Mouse (Mus musculus) forebrain, embryonic 12.5 days (tissue): ENCODE results near the gene Vipr1. TPM values are rescaled to one million over a fixed set of nuclear protein-coding genes. Genes with fewer than 3 reads are reported as not detected.
"Not testable (repeated sequence)": the region's sequence is repeated elsewhere in the genome, so short reads cannot be mapped to it uniquely, and the experiment has no call there.

Experiments
- ATAC-seq: fragments of 200-750 bp; cut with Nextera tagmentation; 2 replicates; pipeline ENCODE4 v1.8.0; 2017; ENCODE audit warnings: moderate TSS enrichment; ENCODE audit not compliant: low FRiP score
- H3K27ac ChIP-seq: fragments of 300-500 bp; sonication (generic); 2 replicates; pipeline ENCODE4 v1.5.1; 2016; ENCODE audit warnings: mild to moderate bottlenecking
- H3K27me3 ChIP-seq: fragments of 300-500 bp; sonication (generic); 2 replicates; pipeline ENCODE4 v1.6.1; 2016; ENCODE audit warnings: mild to moderate bottlenecking
- H3K36me3 ChIP-seq: fragments of 300-500 bp; sonication (generic); replicated peaks from 2 replicates; pipeline ENCODE4 v1.6.1; 2016; ENCODE audit warnings: mild to moderate bottlenecking
- H3K4me1 ChIP-seq: fragments of 300-500 bp; sonication (generic); 2 replicates; pipeline ENCODE4 v1.6.1; 2016
- H3K4me2 ChIP-seq: fragments of 300-500 bp; sonication (generic); 2 replicates; pipeline ENCODE4 v1.6.1; 2016; ENCODE audit warnings: mild to moderate bottlenecking, moderate library complexity
- H3K4me3 ChIP-seq: fragments of 300-500 bp; sonication (generic); replicated peaks from 2 replicates; pipeline ENCODE4 v1.5.1; 2016; ENCODE audit warnings: mild to moderate bottlenecking
- H3K9ac ChIP-seq: fragments of 300-500 bp; sonication (generic); 2 replicates; pipeline ENCODE4 v1.6.1; 2016; ENCODE audit warnings: mild to moderate bottlenecking
- H3K9me3 ChIP-seq: fragments of 300-500 bp; sonication (generic); 2 replicates; pipeline ENCODE4 v1.6.1; 2016
- WGBS: fragments of 180-500 bp; shearing (Covaris S2); methylation state at CpG from one replicate; pipeline ENCODE4 v1.1.7; 2016; 5-methylcytosine and 5-hydroxymethylcytosine counted together
- polyA plus RNA-seq: library from polyadenylated mRNA; unstranded; fragments of >200 nt; fragmentation: Nextera tagmentation; extraction: Ambion mirVana; gene quantifications from 2 replicates; pipeline ENCODE4 v1.2.1, GENCODE M21; 2016

Vipr1 gene
- polyA plus RNA-seq = 0.50 and 1.7 TPM in 2 replicates

DNA sequence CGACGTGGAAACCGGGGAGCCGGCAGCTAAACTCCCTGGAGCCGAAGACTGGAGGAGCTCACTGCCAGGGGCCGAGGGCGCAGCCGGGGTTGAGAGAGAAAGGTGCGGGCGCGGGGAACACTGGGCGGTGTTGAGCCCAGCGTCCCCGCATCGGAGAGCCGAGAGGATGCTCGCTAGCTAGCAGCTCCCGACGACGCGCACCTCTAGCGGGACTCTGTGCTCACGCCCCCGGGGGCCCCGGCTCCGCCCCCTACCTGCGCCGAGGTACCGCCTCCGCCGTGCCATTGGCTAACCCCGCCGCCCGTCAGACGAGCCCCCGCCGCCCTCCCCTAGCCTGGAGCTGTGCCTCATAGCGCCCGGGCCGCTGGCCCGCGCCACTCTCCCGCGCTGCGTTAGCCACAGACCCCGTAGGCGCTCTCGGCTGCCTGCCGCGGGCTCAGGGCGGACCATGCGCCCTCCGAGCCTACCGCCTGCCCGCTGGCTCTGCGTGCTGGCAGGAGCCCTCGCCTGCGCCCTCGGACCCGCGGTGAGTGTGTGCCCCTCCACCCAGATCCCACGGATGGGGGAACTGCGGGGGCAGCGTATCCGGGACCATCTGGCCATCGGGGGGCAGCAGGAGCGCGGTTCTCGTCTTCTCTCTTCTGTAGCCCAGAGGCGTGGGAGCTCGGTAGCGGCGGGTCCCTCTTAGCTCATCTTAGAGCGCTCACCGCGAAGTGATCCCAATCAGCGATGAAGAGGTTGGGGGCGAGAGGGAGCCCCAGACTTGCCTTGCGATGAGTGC, at the start of gene Vipr1:
Gene Vipr1 (plus strand): TSS at position 316 of the 781 bp plus-strand sequence.
- peak within 1 kb of the TSS; percentile 86 for H3K4me2 ChIP-seq
- ATAC-seq = peak; percentile 90
- WGBS = 1% methylated on average over 78 of the region's 79 CpGs
- H3K27me3 ChIP-seq = peaks cover 69% of the 10 kb centered on the region
- peaks cover 20% of the 10 kb centered on the region for H3K4me1 ChIP-seq
- H3K9ac ChIP-seq = peak within 1 kb of the TSS; percentile 59
- no peaks in the 10 kb centered on the region for H3K36me3 ChIP-seq
- no peaks in the 10 kb centered on the region for H3K9me3 ChIP-seq
- H3K27ac ChIP-seq = no peak within 1 kb of the TSS
- H3K4me3 ChIP-seq = peak within 1 kb of the TSS; percentile 50

DNA sequence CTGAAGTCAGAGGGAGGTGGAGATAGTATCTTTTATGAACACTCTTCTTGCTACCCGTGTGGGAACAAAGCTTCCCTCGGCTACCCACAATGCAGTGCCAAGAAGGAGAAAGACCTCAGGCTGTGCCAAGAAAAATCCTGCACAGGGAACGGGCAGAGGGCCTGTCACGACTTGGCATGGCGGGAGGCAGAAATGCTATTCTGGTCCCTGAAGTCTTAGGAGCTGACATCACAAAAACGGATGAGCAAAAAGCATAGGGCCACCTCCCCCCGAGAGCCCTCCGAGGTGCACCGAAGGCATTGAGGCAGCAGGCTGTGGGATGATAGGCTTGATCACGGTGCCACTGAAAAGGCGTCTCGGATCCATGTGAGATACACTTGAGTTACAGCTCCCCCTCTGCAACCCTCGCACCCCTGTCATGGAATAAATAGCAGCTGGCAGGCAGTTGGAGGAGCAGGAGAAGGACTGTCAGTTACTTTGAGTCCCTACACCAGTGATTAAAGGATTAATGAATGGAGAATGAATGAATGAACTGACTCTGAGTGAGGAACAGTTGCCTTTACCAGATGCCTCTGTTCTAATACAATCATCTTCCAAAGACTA, 49.5 kb upstream of the Vipr1 start:
- Histone ChIP-seq H3K27ac (no peak overlapping the region), H3K9me3 (no peaks in the 10 kb centered on the region), H3K4me1 (peaks cover 3% of the 10 kb centered on the region; the same call in 1 of the 2 replicates), H3K36me3 (no peaks in the 10 kb centered on the region), H3K4me3 (no peak overlapping the region), H3K9ac (no peak overlapping the region), H3K27me3 (no peaks in the 10 kb centered on the region), H3K4me2 (no peak overlapping the region)
- ATAC-seq = no peak
- 71% methylated on average over 13 of the region's 13 CpGs for WGBS

DNA sequence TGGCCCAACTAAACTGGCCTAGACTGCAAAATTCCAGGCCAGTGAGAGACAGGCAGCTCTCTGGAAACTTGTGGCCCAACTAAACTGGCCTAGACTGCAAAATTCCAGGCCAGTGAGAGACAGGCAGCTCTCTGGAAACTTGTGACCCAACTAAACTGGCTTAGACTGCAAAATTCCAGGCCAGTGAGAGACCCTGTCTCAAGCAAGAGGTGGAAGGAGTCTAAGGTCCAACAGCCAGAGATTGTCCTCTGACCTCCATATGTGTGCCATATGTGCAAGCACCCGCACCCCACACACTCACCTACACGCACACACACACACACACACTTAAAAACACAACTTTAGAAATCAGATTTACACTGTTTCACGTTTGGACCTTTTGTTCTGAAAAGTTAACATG, 48.7 kb upstream of the Vipr1 start:
- H3K4me2 ChIP-seq, ATAC-seq, H3K9ac ChIP-seq, H3K9me3 ChIP-seq, H3K4me1 ChIP-seq, H3K4me3 ChIP-seq, H3K27ac ChIP-seq, H3K36me3 ChIP-seq, H3K27me3 ChIP-seq: not testable (repeated sequence)
- 85% methylated on average over 3 of the region's 3 CpGs for WGBS

DNA sequence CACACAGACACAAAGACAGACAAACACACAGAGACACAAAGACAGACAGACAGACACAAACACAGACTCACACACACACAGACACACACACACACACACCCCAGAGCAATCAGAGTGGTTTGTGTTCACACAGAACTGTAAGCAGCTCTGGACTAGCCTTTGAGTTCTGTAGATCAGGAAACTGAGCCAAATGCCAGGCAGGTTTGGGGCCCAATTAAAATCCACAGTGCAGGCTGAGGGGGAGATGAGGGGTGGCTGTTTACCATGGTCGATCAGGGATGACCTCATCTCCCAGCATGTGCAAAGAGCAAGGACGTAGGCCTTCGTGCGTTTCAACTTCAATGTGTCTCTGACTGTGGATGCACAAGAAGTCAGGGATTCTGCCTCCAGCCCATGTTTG, 47.7 kb upstream of the Vipr1 start:
- Histone ChIP-seq H3K4me2 (no peak overlapping the region), H3K4me1 (peaks cover 3% of the 10 kb centered on the region; the same call in 1 of the 2 replicates), H3K9ac (no peak overlapping the region), H3K4me3 (no peak overlapping the region), H3K36me3 (no peaks in the 10 kb centered on the region), H3K9me3 (no peaks in the 10 kb centered on the region), H3K27ac (no peak overlapping the region), H3K27me3 (no peaks in the 10 kb centered on the region)
- WGBS = 58% methylated on average over 4 of the region's 4 CpGs
- ATAC-seq = no peak

DNA sequence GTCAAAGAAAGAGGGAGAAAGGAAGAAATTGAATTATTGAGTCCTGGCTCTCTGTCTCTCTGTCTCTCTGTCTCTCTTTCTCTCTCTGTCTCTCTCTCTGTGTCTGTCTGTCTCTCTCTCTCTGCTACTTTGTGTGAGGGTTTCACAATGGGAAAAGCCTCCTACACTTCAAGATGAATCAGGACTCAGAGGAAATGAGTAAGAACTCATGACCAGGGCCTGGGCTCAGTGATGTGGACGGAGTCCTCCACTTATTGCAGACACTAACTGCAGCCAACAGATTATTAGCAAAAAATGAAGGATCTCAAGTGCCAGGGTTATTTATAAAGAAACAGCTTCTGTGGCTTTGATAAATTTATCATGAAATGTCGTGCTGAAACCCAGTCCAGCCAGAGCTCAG, 44.4 kb upstream of the Vipr1 start:
- H3K27me3 ChIP-seq = 0 out of 2 replicates have a peak, but pooled peaks cover 3% of the 10 kb centered on the region
- peaks cover 10% of the 10 kb centered on the region for H3K4me1 ChIP-seq
- H3K9ac ChIP-seq = no peak overlapping the region
- H3K4me2 ChIP-seq = no peak overlapping the region
- no peak overlapping the region for H3K4me3 ChIP-seq
- WGBS = 83% methylated on average over 2 of the region's 2 CpGs
- H3K27ac ChIP-seq = no peak overlapping the region
- ATAC-seq = no peak
- no peaks in the 10 kb centered on the region for H3K9me3 ChIP-seq
- no peaks in the 10 kb centered on the region for H3K36me3 ChIP-seq

DNA sequence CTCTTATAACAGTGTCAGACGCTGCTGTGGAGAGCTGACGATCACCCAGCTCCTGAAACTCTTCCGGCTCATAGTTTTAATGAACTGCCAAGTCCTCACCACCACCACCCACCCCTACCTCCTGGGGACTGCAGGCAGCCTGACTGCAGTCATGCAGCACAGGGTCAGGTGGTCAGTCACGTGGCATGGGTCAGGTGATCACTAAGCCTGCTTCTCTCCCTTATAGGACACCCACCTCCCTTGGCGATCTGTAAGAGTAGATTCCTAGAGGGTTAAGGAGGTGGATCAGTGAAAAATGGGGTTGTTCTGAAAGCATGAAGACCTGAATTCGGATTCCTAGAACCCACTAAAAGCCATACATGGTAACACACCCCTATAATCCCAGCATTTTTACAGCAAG, 43.0 kb upstream of the Vipr1 start:
- Histone ChIP-seq H3K4me3 (no peak overlapping the region), H3K36me3 (no peaks in the 10 kb centered on the region), H3K27ac (no peak overlapping the region), H3K27me3 (0 out of 2 replicates have a peak, but pooled peaks cover 5% of the 10 kb centered on the region), H3K9ac (no peak overlapping the region), H3K4me2 (no peak overlapping the region), H3K4me1 (peaks cover 9% of the 10 kb centered on the region), H3K9me3 (no peaks in the 10 kb centered on the region)
- no peak for ATAC-seq
- WGBS = 73% methylated on average over 6 of the region's 6 CpGs

DNA sequence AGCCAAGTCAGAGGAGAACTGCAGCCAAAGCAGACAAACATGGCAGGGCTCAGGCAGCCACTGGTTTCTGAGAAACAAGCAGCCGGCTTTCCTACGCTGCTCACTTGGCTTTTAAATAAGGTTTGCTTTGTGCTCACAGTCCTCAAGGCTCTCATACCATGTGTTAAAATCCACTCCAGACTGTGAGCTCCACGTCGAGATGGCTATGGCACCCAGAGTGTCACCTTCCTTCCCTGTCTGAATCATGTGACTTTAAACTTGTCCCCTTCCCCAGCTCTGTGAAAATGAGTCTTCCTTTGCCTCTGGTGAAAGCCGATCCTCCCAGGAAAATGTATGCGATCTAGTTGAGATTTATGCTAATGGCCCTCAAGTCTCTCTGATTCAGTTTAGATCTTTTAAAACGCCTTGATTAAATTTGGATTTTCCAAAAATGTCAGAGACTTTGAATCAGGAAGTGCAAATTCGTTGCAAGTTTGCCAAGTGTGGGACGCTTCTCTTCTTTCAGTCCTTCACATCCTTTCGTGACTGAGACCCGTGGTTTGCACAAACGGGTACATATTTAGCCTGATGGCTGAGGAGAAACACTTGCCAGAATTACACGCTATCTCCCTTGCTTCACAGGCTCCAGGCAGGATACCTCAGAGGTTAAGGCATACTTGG, 42.2 kb upstream of the Vipr1 start:
- Histone ChIP-seq H3K36me3 (no peaks in the 10 kb centered on the region), H3K27me3 (0 out of 2 replicates have a peak, but pooled peaks cover 5% of the 10 kb centered on the region), H3K9ac (no peak overlapping the region), H3K4me3 (no peak overlapping the region), H3K4me1 (peaks cover 7% of the 10 kb centered on the region), H3K9me3 (no peaks in the 10 kb centered on the region), H3K4me2 (no peak overlapping the region), H3K27ac (no peak overlapping the region)
- WGBS = 66% methylated on average over 13 of the region's 13 CpGs
- no peak for ATAC-seq

DNA sequence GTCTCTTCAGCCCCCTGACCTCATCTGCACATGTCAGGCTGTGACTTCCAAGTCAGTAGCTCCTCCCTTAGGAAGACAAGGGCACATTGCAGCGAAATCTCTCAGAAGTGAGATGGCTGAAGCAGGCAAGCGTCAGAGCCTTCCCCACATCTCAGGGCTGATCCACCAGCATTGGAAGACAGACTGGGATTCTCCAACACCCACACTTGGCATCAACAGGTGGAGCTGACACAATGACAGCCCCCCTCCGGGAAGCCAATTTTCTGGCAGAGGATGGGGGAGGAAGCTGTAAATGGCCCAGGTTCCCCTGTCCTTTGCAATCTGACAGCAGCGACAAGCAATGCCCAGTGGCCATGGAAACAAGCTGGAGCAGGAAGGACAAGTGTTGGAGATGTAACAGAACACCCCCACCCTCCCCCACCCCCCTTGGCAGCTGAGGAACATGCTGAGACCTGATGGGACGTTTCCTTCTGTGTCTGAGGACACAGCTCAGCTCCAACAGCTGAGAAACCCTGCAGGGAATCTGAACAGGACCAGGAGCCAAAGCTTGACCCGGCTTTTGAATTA, 41.6 kb upstream of the Vipr1 start:
- Histone ChIP-seq H3K36me3 (no peaks in the 10 kb centered on the region), H3K4me2 (no peak overlapping the region), H3K4me1 (peaks cover 7% of the 10 kb centered on the region), H3K4me3 (no peak overlapping the region), H3K27ac (no peak overlapping the region), H3K9me3 (no peaks in the 10 kb centered on the region), H3K27me3 (0 out of 2 replicates have a peak, but pooled peaks cover 5% of the 10 kb centered on the region), H3K9ac (no peak overlapping the region)
- ATAC-seq = no peak
- 40% methylated on average over 6 of the region's 6 CpGs for WGBS

DNA sequence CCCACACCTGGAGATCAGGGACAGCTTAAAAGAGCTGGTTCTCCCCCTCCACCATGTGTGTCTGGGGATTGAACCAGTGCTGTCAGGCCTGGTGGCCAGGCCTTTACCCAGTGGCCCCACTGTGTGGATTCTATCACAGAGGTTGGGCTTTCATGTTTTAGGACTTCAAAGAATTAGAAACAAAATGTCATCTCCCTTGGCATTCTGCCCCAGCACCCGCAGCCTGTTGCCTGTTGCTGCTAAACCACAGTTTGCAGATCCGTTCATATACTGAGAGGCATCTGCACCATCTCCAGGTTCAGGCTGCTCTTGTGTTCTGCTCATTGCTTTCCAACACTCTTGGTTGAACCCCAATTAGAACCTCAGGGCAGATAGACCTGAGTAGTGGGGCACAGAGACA, 40.1 kb upstream of the Vipr1 start:
- H3K36me3 ChIP-seq = no peaks in the 10 kb centered on the region
- no peak overlapping the region for H3K4me2 ChIP-seq
- H3K4me3 ChIP-seq = no peak overlapping the region
- 0 out of 2 replicates have a peak, but pooled peaks cover 5% of the 10 kb centered on the region for H3K27me3 ChIP-seq
- H3K27ac ChIP-seq = no peak overlapping the region
- H3K9ac ChIP-seq = no peak overlapping the region
- peaks cover 7% of the 10 kb centered on the region for H3K4me1 ChIP-seq
- H3K9me3 ChIP-seq = no peaks in the 10 kb centered on the region
- 83% methylated on average over 2 of the region's 2 CpGs for WGBS
- ATAC-seq = no peak

DNA sequence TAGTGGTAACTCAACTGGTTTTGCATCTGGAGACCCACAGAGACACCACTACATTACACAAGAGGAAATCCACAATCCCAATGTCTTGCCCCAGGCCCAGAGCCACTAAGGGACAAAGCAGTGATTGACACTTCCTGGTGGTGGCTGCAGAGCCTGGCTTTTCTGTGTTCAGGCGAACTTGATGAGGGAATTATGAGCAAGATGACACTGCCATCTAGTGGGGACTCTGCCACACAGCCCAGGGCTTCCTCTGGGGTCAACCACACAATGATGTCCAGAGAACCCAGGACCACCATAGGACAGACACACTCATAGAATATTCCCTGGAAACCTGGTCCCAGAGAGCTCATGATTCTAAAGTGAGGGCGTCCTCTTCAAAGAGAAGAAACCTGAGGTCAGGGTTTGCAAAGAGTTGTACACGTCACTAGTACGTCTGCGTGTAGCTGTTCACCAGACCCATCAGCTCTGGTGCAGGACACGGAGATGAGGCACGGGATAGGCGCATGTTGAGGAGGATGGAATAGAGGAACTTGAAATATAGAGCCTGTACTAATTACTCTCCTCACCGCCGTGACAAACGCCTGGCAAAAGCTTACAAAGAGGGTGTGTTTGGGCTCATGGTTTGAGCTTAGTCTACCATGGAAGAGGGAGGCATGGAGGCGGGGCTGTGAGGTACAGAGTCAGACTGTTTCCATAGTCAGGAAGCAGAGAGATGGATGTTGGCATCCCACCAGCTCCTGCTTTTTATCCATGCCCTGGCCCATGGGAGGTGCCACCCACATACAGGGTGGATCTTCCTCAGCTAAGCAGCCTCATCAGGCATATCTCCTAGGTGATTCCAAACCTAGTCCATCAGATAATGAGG, 36.9 kb upstream of the Vipr1 start:
- peak; percentile 88 for ATAC-seq
- Histone ChIP-seq H3K4me2 (no peak overlapping the region), H3K27me3 (peaks cover 7% of the 10 kb centered on the region; the same call in 1 of the 2 replicates), H3K4me3 (no peak overlapping the region), H3K36me3 (no peaks in the 10 kb centered on the region), H3K27ac (no peak overlapping the region), H3K9me3 (no peaks in the 10 kb centered on the region), H3K4me1 (peaks cover 7% of the 10 kb centered on the region), H3K9ac (no peak overlapping the region)
- WGBS = 60% methylated on average over 12 of the region's 12 CpGs

DNA sequence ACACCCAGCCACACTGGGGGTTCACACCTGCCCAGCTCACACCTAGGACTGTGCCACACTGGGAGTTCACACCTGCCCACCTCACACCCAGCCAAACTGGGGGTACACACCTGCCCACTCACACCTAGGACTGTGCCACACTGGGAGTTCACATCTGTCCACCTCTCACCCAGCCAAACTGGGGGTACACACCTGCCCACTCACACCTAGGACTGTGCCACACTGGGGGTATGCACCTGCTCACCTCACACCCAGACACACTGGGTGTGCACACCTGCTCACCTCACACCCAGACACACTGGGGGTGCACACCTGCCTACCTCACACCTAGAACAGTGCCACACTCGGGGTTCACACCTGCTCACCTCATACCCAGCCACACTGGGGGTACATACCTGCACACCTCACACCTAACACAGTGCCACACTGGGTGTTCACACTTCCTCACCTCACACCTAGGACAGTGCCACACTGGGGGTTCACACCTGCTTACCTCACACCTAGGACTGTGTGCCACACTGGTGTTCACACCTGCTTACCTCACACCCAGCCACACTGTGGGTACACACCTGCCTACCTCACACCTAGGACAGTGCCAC, 35.9 kb upstream of the Vipr1 start:
- no peaks in the 10 kb centered on the region for H3K36me3 ChIP-seq
- no peaks in the 10 kb centered on the region for H3K4me1 ChIP-seq
- 47% methylated on average over 1 of the region's 1 CpGs for WGBS
- H3K27ac ChIP-seq = no peak overlapping the region
- H3K9ac ChIP-seq = no peak overlapping the region
- peaks cover 7% of the 10 kb centered on the region; the same call in 1 of the 2 replicates for H3K27me3 ChIP-seq
- no peaks in the 10 kb centered on the region for H3K9me3 ChIP-seq
- ATAC-seq = peak; percentile 27; the same call in 1 of the 2 replicates
- no peak overlapping the region for H3K4me3 ChIP-seq
- no peak overlapping the region for H3K4me2 ChIP-seq
